Mouse (Mus musculus) liver, embryonic 14.5 days (tissue): ENCODE data around the gene Ttbk2.

ENCODE experiments used
- CTCF ChIP-seq: IDR thresholded peaks from 2 replicates; pipeline ENCODE4 v1.5.1; 2016; ENCODE audit warnings: antibody characterized with exemption, low read depth, control low read depth
- EP300 ChIP-seq: IDR thresholded peaks from 2 replicates; pipeline ENCODE4 v1.6.1; 2016; ENCODE audit warnings: antibody characterized with exemption, low read depth

GRCm38 (mm10) chr2:120845280-120845679, 5.1 kb downstream of the Ttbk2 start:
- TF ChIP-seq EP300 = no peak; the same call in 1 of the 2 replicates
- no peak for TF ChIP-seq CTCF
